Mouse (Mus musculus): ENCODE data around the gene Prss16. TPM values are rescaled to one million over a fixed set of nuclear protein-coding genes. Genes with fewer than 3 reads are reported as not detected.

Gene Prss16
- polyA plus RNA-seq, 1 experiment, result 0.81 TPM

- H3K4me1 ChIP-seq, result peaks cover 37% of the 10 kb centered on the region
- H3K36me3 ChIP-seq (replicated peaks; ENCODE audit: low read length), result no peaks in the 10 kb centered on the region
- peaks cover 54% of the 10 kb centered on the region for H3K27me3 ChIP-seq (replicated peaks)
- peak overlapping the region; percentile 92 for H3K4me3 ChIP-seq (replicated peaks)
- no peak for TF ChIP-seq FLI1 (IDR thresholded peaks at IDR 0.05; ENCODE audit: low read length)
- TF ChIP-seq GATA1 (IDR thresholded peaks at IDR 0.05; ENCODE audit: borderline replicate concordance, low read length), result no peak
- H3K9me3 ChIP-seq, result peaks cover 14% of the 10 kb centered on the region
These were observed 14.1 kb downstream of the Prss16 start for GRCm38 (mm10) chr13:21995331-21995914.

- Histone ChIP-seq H3K4me1 (peaks cover 34% of the 10 kb centered on the region), H3K27me3 (replicated peaks) (peaks cover 56% of the 10 kb centered on the region), H3K36me3 (replicated peaks; ENCODE audit: low read length) (no peaks in the 10 kb centered on the region), H3K4me3 (replicated peaks) (peak overlapping the region; percentile 92), H3K9me3 (peaks cover 14% of the 10 kb centered on the region)
- TF ChIP-seq GATA1 (IDR thresholded peaks at IDR 0.05; ENCODE audit: borderline replicate concordance, low read length) (no peak), FLI1 (IDR thresholded peaks at IDR 0.05; ENCODE audit: low read length) (no peak)
These were observed 14.6 kb downstream of the Prss16 start for GRCm38 (mm10) chr13:21994896-21995295.

- peaks cover 14% of the 10 kb centered on the region for H3K9me3 ChIP-seq
- peaks cover 34% of the 10 kb centered on the region for H3K4me1 ChIP-seq
- no peak for TF ChIP-seq FLI1 (IDR thresholded peaks at IDR 0.05; ENCODE audit: low read length)
- H3K27me3 ChIP-seq (replicated peaks), result peaks cover 55% of the 10 kb centered on the region
- H3K4me3 ChIP-seq (replicated peaks), result peak overlapping the region; percentile 86
- H3K36me3 ChIP-seq (replicated peaks; ENCODE audit: low read length), result no peaks in the 10 kb centered on the region
These were observed 15.4 kb downstream of the Prss16 start for GRCm38 (mm10) chr13:21993957-21994738.

- Histone ChIP-seq H3K27me3 (replicated peaks) (peaks cover 45% of the 10 kb centered on the region), H3K4me1 (peaks cover 32% of the 10 kb centered on the region), H3K9me3 (peaks cover 14% of the 10 kb centered on the region), H3K36me3 (replicated peaks; ENCODE audit: low read length) (no peaks in the 10 kb centered on the region), H3K4me3 (replicated peaks) (no peak overlapping the region)
- no peak for TF ChIP-seq GATA1 (IDR thresholded peaks at IDR 0.05; ENCODE audit: borderline replicate concordance, low read length)
- TF ChIP-seq FLI1 (IDR thresholded peaks at IDR 0.05; ENCODE audit: low read length), result peak; percentile 21; the same call in 1 of the 2 replicates
These were observed 17.0 kb downstream of the Prss16 start for GRCm38 (mm10) chr13:21992550-21992949.

- Histone ChIP-seq H3K36me3 (replicated peaks; ENCODE audit: low read length) (no peaks in the 10 kb centered on the region), H3K4me3 (replicated peaks) (no peak overlapping the region), H3K4me1 (peaks cover 19% of the 10 kb centered on the region), H3K9me3 (peaks cover 5% of the 10 kb centered on the region; the same call in 1 of the 2 replicates), H3K27me3 (replicated peaks) (peaks cover 76% of the 10 kb centered on the region)
- TF ChIP-seq GATA1 (IDR thresholded peaks at IDR 0.05; ENCODE audit: borderline replicate concordance, low read length) (no peak), FLI1 (IDR thresholded peaks at IDR 0.05; ENCODE audit: low read length) (no peak)
These were observed 25.1 kb downstream of the Prss16 start for GRCm38 (mm10) chr13:21984486-21984885.

GRCm38 (mm10) chr13:21981803-21982193 lies 27.7 kb downstream of the Prss16 start:
- H3K9me3 ChIP-seq, result peaks cover 5% of the 10 kb centered on the region; the same call in 1 of the 2 replicates
- peaks cover 19% of the 10 kb centered on the region for H3K4me1 ChIP-seq
- H3K4me3 ChIP-seq (replicated peaks), result peak overlapping the region; percentile 87
- H3K27me3 ChIP-seq (replicated peaks), result peaks cover 80% of the 10 kb centered on the region
- TF ChIP-seq FLI1 (IDR thresholded peaks at IDR 0.05; ENCODE audit: low read length), result no peak
- TF ChIP-seq GATA1 (IDR thresholded peaks at IDR 0.05; ENCODE audit: borderline replicate concordance, low read length), result no peak
- no peaks in the 10 kb centered on the region for H3K36me3 ChIP-seq (replicated peaks; ENCODE audit: low read length)

GRCm38 (mm10) chr13:21980981-21981802 lies 28.4 kb downstream of the Prss16 start, which contains the start of gene Pom121l2:
Gene Pom121l2, plus strand, starts transcription at chr13:21981194.
- Histone ChIP-seq H3K9me3 (peaks cover 5% of the 10 kb centered on the region; the same call in 1 of the 2 replicates), H3K27me3 (replicated peaks) (peaks cover 74% of the 10 kb centered on the region), H3K36me3 (replicated peaks; ENCODE audit: low read length) (no peaks in the 10 kb centered on the region), H3K4me1 (peaks cover 22% of the 10 kb centered on the region), H3K4me3 (replicated peaks) (peak within 1 kb of the TSS; percentile 87)
- TF ChIP-seq GATA1 (IDR thresholded peaks at IDR 0.05; ENCODE audit: borderline replicate concordance, low read length), result no peak
- TF ChIP-seq FLI1 (IDR thresholded peaks at IDR 0.05; ENCODE audit: low read length), result no peak

- Histone ChIP-seq H3K27me3 (replicated peaks) (peaks cover 28% of the 10 kb centered on the region), H3K4me1 (peaks cover 7% of the 10 kb centered on the region; the same call in 1 of the 2 replicates), H3K4me3 (replicated peaks) (peak overlapping the region; percentile 93), H3K36me3 (replicated peaks; ENCODE audit: low read length) (no peaks in the 10 kb centered on the region), H3K9me3 (no peaks in the 10 kb centered on the region)
- TF ChIP-seq FLI1 (IDR thresholded peaks at IDR 0.05; ENCODE audit: low read length) (no peak), GATA1 (IDR thresholded peaks at IDR 0.05; ENCODE audit: borderline replicate concordance, low read length) (no peak)
These were observed 34.6 kb downstream of the Prss16 start for GRCm38 (mm10) chr13:21974726-21975473.

GRCm38 (mm10) chr13:21974221-21974725 lies 35.3 kb downstream of the Prss16 start:
- Histone ChIP-seq H3K4me1 (peaks cover 7% of the 10 kb centered on the region; the same call in 1 of the 2 replicates), H3K9me3 (no peaks in the 10 kb centered on the region), H3K36me3 (replicated peaks; ENCODE audit: low read length) (no peaks in the 10 kb centered on the region), H3K4me3 (replicated peaks) (peak overlapping the region; percentile 93), H3K27me3 (replicated peaks) (peaks cover 24% of the 10 kb centered on the region)
- TF ChIP-seq FLI1 (IDR thresholded peaks at IDR 0.05; ENCODE audit: low read length) (no peak), GATA1 (IDR thresholded peaks at IDR 0.05; ENCODE audit: borderline replicate concordance, low read length) (no peak)

All from megakaryocyte, embryonic 14.5 days (primary cell).